Mouse (Mus musculus) brain, embryonic 14.5 days (tissue): ENCODE measurements around the gene Mpp3.

Experiments
- CTCF ChIP-seq: fragments of 200-500 bp; IDR thresholded peaks from 2 replicates; pipeline ENCODE4 v1.5.1; 2012; ENCODE audit warnings: inconsistent platforms, mild to moderate bottlenecking, moderate library complexity, borderline replicate concordance; ENCODE audit not compliant: insufficient read depth, insufficient read length; ENCODE audit errors: extremely low read depth
- POLR2A ChIP-seq: fragments of 200-500 bp; IDR thresholded peaks from 2 replicates; pipeline ENCODE4 v1.6.1; 2012; ENCODE audit warnings: mild to moderate bottlenecking, inconsistent platforms, borderline replicate concordance; ENCODE audit not compliant: poor library complexity, insufficient read depth, insufficient read length, severe bottlenecking; ENCODE audit errors: extremely low read depth

DNA sequence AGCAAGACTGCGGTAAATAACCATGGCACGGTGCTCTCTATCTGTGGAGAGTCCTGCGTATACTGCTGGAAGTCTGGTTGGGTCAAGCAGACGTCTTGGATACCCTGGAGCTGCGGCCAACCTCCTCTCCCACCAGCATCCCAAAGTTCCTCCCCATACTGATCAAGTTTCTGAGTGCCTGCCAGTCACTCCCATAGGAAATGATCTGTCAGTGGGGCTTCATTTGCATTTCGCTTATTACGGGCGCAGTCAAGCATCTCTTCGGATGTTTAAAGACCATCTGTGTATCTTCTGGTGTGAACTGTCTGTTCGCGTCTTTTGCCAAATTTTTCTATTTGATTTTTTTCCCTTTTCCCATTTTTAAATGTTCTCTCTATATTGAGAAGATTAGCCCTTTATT, 41.4 kb upstream of the Mpp3 start:
- TF ChIP-seq CTCF (no peak), POLR2A (no peak)
